Mouse (Mus musculus): ENCODE results near the gene Nipa1. TPM values are rescaled to one million over a fixed set of nuclear protein-coding genes. Genes with fewer than 3 reads are reported as not detected.
"Not testable (repeated sequence)": the region's sequence is repeated elsewhere in the genome, so short reads cannot be mapped to it uniquely, and the experiment has no call there.

The Nipa1 gene
- under 1 TPM in 2 of 3 experiments, not detected in 1; 0.22 to 0.36 TPM for polyA plus RNA-seq (2017; shearing (Covaris generic))

- ATAC-seq: no peak
Observed at GRCm38 (mm10) chr7:56019930-56020253, at the start of gene Nipa1. Gene Nipa1, minus strand, starts transcription at chr7:56019954.

GRCm38 (mm10) chr7:56066634-56067033 lies 46.9 kb upstream of the Nipa1 start:
- ATAC-seq: no peak

GRCm38 (mm10) chr7:56066136-56066535 lies 46.4 kb upstream of the Nipa1 start:
- no peak for ATAC-seq

GRCm38 (mm10) chr7:56064876-56065275 lies 45.1 kb upstream of the Nipa1 start:
- ATAC-seq: no peak

GRCm38 (mm10) chr7:56055338-56055737 lies 35.6 kb upstream of the Nipa1 start:
- no peak for ATAC-seq

- ATAC-seq: no peak
Observed at GRCm38 (mm10) chr7:56052996-56053395, 33.2 kb upstream of the Nipa1 start.

- no peak for ATAC-seq
Observed at GRCm38 (mm10) chr7:56050487-56050911, 30.7 kb upstream of the Nipa1 start.

GRCm38 (mm10) chr7:56049831-56050321 lies 30.1 kb upstream of the Nipa1 start, which contains the start of gene Herc2:
Gene Herc2, plus strand, starts transcription at chr7:56050196.
- peak; percentile 100 for ATAC-seq

- no peak for ATAC-seq
Observed at GRCm38 (mm10) chr7:56047178-56047577, 27.4 kb upstream of the Nipa1 start.

GRCm38 (mm10) chr7:56044267-56044629 lies 24.5 kb upstream of the Nipa1 start:
- no peak for ATAC-seq

- ATAC-seq: no peak
Observed at GRCm38 (mm10) chr7:56043577-56044266, 24.0 kb upstream of the Nipa1 start.

GRCm38 (mm10) chr7:56042353-56042752 lies 22.6 kb upstream of the Nipa1 start:
- peak; percentile 90 for ATAC-seq

- ATAC-seq: no peak
Observed at GRCm38 (mm10) chr7:56023586-56023985, 3.8 kb upstream of the Nipa1 start.

- peak; percentile 78 for ATAC-seq
Observed at GRCm38 (mm10) chr7:56018972-56019929, 503 bp downstream of the Nipa1 start.

GRCm38 (mm10) chr7:56018446-56018971 lies 1.2 kb downstream of the Nipa1 start:
- peak; percentile 49 for ATAC-seq

GRCm38 (mm10) chr7:56017761-56018160 lies 2.0 kb downstream of the Nipa1 start:
- no peak for ATAC-seq

- no peak for ATAC-seq
Observed at GRCm38 (mm10) chr7:56015837-56016236, 3.9 kb downstream of the Nipa1 start.

- ATAC-seq: no peak
Observed at GRCm38 (mm10) chr7:56015172-56015571, 4.6 kb downstream of the Nipa1 start.

- not testable (repeated sequence) for ATAC-seq
Observed at GRCm38 (mm10) chr7:56014002-56014702, 5.6 kb downstream of the Nipa1 start.

- no peak for ATAC-seq
Observed at GRCm38 (mm10) chr7:56013261-56014001, 6.3 kb downstream of the Nipa1 start.

GRCm38 (mm10) chr7:56011018-56011333 lies 8.8 kb downstream of the Nipa1 start:
- ATAC-seq: no peak
